ENCODE assay signal across 8 mouse cellular contexts in genomic region chr9:111478853-111479490, GRCm38 (mm10). TPM values are rescaled to one million over a fixed set of nuclear protein-coding genes. Genes with fewer than 3 reads are reported as not detected.
DNase-seq lines count a peak whose midpoint lies in the region; ATAC-seq and TF ChIP-seq lines count a peak whose summit lies in the region.

No protein-coding gene starts in this region.

- no peaks in the 10 kb centered on the region for H3K9me3 ChIP-seq in heart, postnatal 0 days (replicated peaks; ENCODE audit: control insufficient read depth, low read length)
- H3K9me3 ChIP-seq in hindbrain, embryonic 14.5 days (ENCODE audit: control insufficient read depth, low read length) = no peaks in the 10 kb centered on the region

- DNase-seq in heart, postnatal 0 days (ENCODE audit: low spot score) = peak; percentile 33
- DNase-seq in heart, postnatal 36 days = no peak
- DNase-seq in right cerebral cortex, postnatal 25 days = peak; percentile 10
- DNase-seq in right cerebral cortex, postnatal 10 days (ENCODE audit: low spot score in 2 of 2) = no peak
- DNase-seq in hindbrain, embryonic 14.5 days (ENCODE audit: low spot score) = peak; percentile 78
- DNase-seq in telencephalon, adult 2 months (ENCODE audit: low read depth, low spot score) = peak; percentile 58
- no peak for DNase-seq in c-Kit-positive CD71-positive TER-119-positive erythroid progenitor cells, embryonic 14.5 days (ENCODE audit: low spot score)
- no peak for DNase-seq in layer of hippocampus, adult 8-10 months (ENCODE audit: low spot score in 2 of 2)

- no peak overlapping the region for H3K9ac ChIP-seq in heart, postnatal 0 days (replicated peaks; ENCODE audit: low read depth, low read length)
- no peak overlapping the region for H3K9ac ChIP-seq in hindbrain, embryonic 14.5 days

- no peak for ATAC-seq in heart, postnatal 0 days (ENCODE audit: insufficient read depth, low read depth)
- 0 out of 2 replicates have a peak, but pooled peaks have one; percentile 26 for ATAC-seq in hindbrain, embryonic 14.5 days (ENCODE audit: low FRiP score)

- peak; percentile 70 for TF ChIP-seq CTCF in heart, postnatal 0 days (IDR thresholded peaks at IDR 0.05; ENCODE audit: low read depth)

- no peaks in the 10 kb centered on the region for H3K4me1 ChIP-seq in heart, postnatal 0 days (ENCODE audit: control insufficient read depth, insufficient read depth)
- peaks cover 22% of the 10 kb centered on the region for H3K4me1 ChIP-seq in hindbrain, embryonic 14.5 days (replicated peaks; ENCODE audit: control insufficient read depth, insufficient read depth, low read length)

- WGBS in heart, postnatal 0 days = 50% methylated on average over 7 of the region's 7 CpGs
- WGBS in hindbrain, embryonic 14.5 days = 65% methylated on average over 7 of the region's 7 CpGs

- intact Hi-C loops in heart, postnatal 36 days (cut with DNase I) = loop anchor here (1.0 to 5.0 kb wide), 2 partner anchors 123 to 187 kb away; no protein-coding TSS in a partner anchor

- no peak overlapping the region for H3K4me2 ChIP-seq in heart, postnatal 0 days (ENCODE audit: low read depth, low read length)
- H3K4me2 ChIP-seq in hindbrain, embryonic 14.5 days (replicated peaks) = no peak overlapping the region

- no peak overlapping the region for H3K27ac ChIP-seq in heart, postnatal 0 days (ENCODE audit: low read depth)
- H3K27ac ChIP-seq in hindbrain, embryonic 14.5 days = no peak overlapping the region

- TF ChIP-seq EP300 in heart, postnatal 0 days (IDR thresholded peaks at IDR 0.05; ENCODE audit: low read depth) = no peak

- no peaks in the 10 kb centered on the region for H3K36me3 ChIP-seq in heart, postnatal 0 days (replicated peaks; ENCODE audit: control insufficient read depth, insufficient read depth, low read length)
- no peaks in the 10 kb centered on the region for H3K36me3 ChIP-seq in hindbrain, embryonic 14.5 days (replicated peaks; ENCODE audit: control insufficient read depth, insufficient read depth)

- no peaks in the 10 kb centered on the region for H3K27me3 ChIP-seq in heart, postnatal 0 days (ENCODE audit: control insufficient read depth, insufficient read depth, low read length)
- H3K27me3 ChIP-seq in hindbrain, embryonic 14.5 days (ENCODE audit: control insufficient read depth, insufficient read depth, low read length) = no peaks in the 10 kb centered on the region

- H3K4me3 ChIP-seq in heart, postnatal 0 days (ENCODE audit: low read depth, low read length) = no peak overlapping the region
- no peak overlapping the region for H3K4me3 ChIP-seq in hindbrain, embryonic 14.5 days (replicated peaks; ENCODE audit: low read length)

RNA-seq across cellular contexts. Expression of gene Dclk3, which starts 40.1 kb away (rescaled TPM):
- not detected in 2 replicates for total RNA-seq in heart, postnatal 0 days (2014; rRNA removed; ENCODE audit: low replicate concordance)
- polyA plus RNA-seq in heart, postnatal 0 days (2015; fragmentation: Nextera tagmentation; extraction: Ambion mirVana) = 0.11 and 0.15 TPM in 2 replicates
- under 1 TPM; 0.24 to 0.39 TPM for total RNA-seq in heart, postnatal 36 days (2021)
- polyA plus RNA-seq in hindbrain, embryonic 14.5 days (2014; fragmentation: Nextera tagmentation; extraction: Ambion mirVana) = 6.2 and 7.1 TPM in 2 replicates
- total RNA-seq in layer of hippocampus, adult 8-10 months (2022) = 10 to 100 TPM; 13.6 to 17.0 (median 14.9) TPM

Comparison
In these comparisons a context has a peak if more than half of its experiments do, and no peak if none do; other contexts are left out.
1. DNase-seq: peak in heart, postnatal 0 days (single experiment), right cerebral cortex, postnatal 25 days (single experiment), hindbrain, embryonic 14.5 days (single experiment) and telencephalon, adult 2 months (single experiment); none in heart, postnatal 36 days (0 of 2), right cerebral cortex, postnatal 10 days (0 of 2), c-Kit-positive CD71-positive TER-119-positive erythroid progenitor cells, embryonic 14.5 days (single experiment) and layer of hippocampus, adult 8-10 months (0 of 2).
2. RNA of gene Dclk3, which starts 40.1 kb away (total RNA-seq): 13.6 to 17.0 TPM in layer of hippocampus, adult 8-10 months; 0.24 to 0.39 TPM in heart, postnatal 36 days and not detected in heart, postnatal 0 days; every median in the first group is over 10 times any median in the second.